Mouse (Mus musculus) forebrain, embryonic 15.5 days (tissue): ENCODE results near the gene Ltbr. TPM values are rescaled to one million over a fixed set of nuclear protein-coding genes. Genes with fewer than 3 reads are reported as not detected.

Experiments
- ATAC-seq: fragments of 200-750 bp; cut with Nextera tagmentation; replicated peaks from 2 replicates; pipeline ENCODE4 v1.8.0; 2017; ENCODE audit warnings: mild to moderate bottlenecking, moderate TSS enrichment, moderate library complexity
- H3K27ac ChIP-seq: fragments of 300-500 bp; sonication (generic); replicated peaks from 2 replicates; pipeline ENCODE4 v1.5.1; 2015; ENCODE audit warnings: mild to moderate bottlenecking, inconsistent platforms
- H3K27me3 ChIP-seq: fragments of 300-500 bp; sonication (generic); 2 replicates; pipeline ENCODE4 v1.6.1; 2015; ENCODE audit warnings: inconsistent platforms
- H3K36me3 ChIP-seq: fragments of 300-500 bp; sonication (generic); 2 replicates; pipeline ENCODE4 v1.6.1; 2015; ENCODE audit warnings: mild to moderate bottlenecking, inconsistent platforms
- H3K4me1 ChIP-seq: fragments of 300-500 bp; sonication (generic); 2 replicates; pipeline ENCODE4 v1.6.1; 2015; ENCODE audit warnings: inconsistent platforms
- H3K4me2 ChIP-seq: fragments of 300-500 bp; sonication (generic); replicated peaks from 2 replicates; pipeline ENCODE4 v1.6.1; 2015; ENCODE audit warnings: mild to moderate bottlenecking, inconsistent platforms
- H3K4me3 ChIP-seq: fragments of 300-500 bp; sonication (generic); 2 replicates; pipeline ENCODE4 v1.5.1; 2015; ENCODE audit warnings: mild to moderate bottlenecking, inconsistent platforms
- H3K9ac ChIP-seq: fragments of 300-500 bp; sonication (generic); replicated peaks from 2 replicates; pipeline ENCODE4 v1.6.1; 2015; ENCODE audit warnings: mild to moderate bottlenecking, inconsistent platforms
- H3K9me3 ChIP-seq: fragments of 300-500 bp; sonication (generic); 2 replicates; pipeline ENCODE4 v1.6.1; 2016; ENCODE audit warnings: inconsistent platforms
- WGBS: fragments of 180-500 bp; shearing (Covaris S2); methylation state at CpG from one replicate; pipeline ENCODE4 v1.1.7; 2015; ENCODE audit warnings: mixed read lengths; 5-methylcytosine and 5-hydroxymethylcytosine counted together
- polyA plus RNA-seq: library from polyadenylated mRNA; unstranded; fragments of >200 nt; fragmentation: Nextera tagmentation; extraction: Ambion mirVana; gene quantifications from 2 replicates; pipeline ENCODE4 v1.2.1, GENCODE M21; 2015

Ltbr gene
- polyA plus RNA-seq, 1 experiment from 2014 or later = 11.5 TPM

DNA sequence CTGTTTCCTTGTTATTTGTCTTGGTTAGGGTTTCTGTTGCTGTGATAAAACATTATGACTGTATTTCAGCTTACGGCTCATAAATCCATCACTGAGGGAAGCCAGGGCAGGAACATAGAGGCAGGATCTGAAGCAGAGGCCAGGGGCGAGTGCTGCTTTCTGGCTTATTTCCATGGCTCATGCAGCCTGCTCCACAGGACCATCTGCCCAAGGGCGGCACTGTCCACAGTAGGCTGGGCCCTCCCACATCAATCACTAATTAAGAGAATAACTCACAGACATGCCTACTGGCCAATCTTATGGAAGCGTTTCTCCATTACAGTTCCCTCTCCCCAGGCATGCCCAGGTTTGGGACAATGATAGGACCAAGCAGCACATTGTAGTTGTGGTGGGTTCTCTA, 10.4 kb downstream of the Ltbr start:
- no peaks in the 10 kb centered on the region for H3K9me3 ChIP-seq
- 73% methylated on average over 4 of the region's 4 CpGs for WGBS
- ATAC-seq = no peak
- no peak overlapping the region for H3K4me3 ChIP-seq
- H3K27me3 ChIP-seq = no peaks in the 10 kb centered on the region
- no peaks in the 10 kb centered on the region for H3K4me1 ChIP-seq
- no peak overlapping the region for H3K27ac ChIP-seq
- no peak overlapping the region for H3K4me2 ChIP-seq
- H3K36me3 ChIP-seq = no peaks in the 10 kb centered on the region
- H3K9ac ChIP-seq = no peak overlapping the region

DNA sequence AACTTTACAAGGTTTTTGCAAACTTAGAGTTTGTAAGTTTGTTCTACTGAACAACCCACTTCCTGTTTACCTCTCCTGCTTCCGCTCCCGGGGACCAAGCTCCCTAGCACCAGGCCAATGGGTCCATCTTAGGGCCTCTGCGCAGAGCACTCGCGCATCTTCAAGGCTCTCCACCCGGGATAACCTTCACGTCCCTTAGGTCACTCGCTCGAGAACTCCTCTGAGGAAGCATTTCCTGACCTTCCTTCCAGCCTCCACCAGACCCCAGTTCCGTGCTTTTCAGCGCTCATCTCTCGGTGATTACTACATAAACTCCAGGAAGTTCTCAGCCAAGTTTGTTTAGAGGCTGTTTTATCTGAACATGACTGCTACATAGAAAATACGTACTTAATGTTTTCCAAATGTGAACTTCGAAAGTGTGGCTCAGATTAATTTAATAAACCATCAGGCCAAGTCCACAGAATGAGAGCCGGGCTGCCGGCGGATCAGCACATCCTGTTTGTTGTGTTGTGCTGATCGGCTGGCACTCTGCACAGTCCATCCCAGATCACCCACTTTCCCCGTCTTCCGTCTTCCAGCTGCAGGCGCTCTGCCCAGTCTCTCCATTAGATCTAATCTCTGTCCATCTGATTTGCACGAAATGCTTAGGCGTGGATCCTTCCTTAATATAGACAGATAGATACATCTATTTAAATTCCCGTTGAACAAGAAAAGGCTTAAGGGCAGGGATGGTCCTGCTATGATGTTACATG, 11.3 kb downstream of the Ltbr start:
- Histone ChIP-seq H3K9me3 (no peaks in the 10 kb centered on the region), H3K27ac (no peak overlapping the region), H3K27me3 (no peaks in the 10 kb centered on the region), H3K4me3 (no peak overlapping the region), H3K4me2 (no peak overlapping the region), H3K9ac (no peak overlapping the region), H3K4me1 (no peaks in the 10 kb centered on the region), H3K36me3 (no peaks in the 10 kb centered on the region)
- ATAC-seq = no peak
- WGBS = 88% methylated on average over 24 of the region's 24 CpGs

GRCm38 (mm10) chr6:125300982-125301381, 12.7 kb downstream of the Ltbr start:
- H3K4me2 ChIP-seq = no peak overlapping the region
- ATAC-seq = no peak
- no peak overlapping the region for H3K27ac ChIP-seq
- WGBS = 82% methylated on average over 1 of the region's 1 CpGs
- no peaks in the 10 kb centered on the region for H3K4me1 ChIP-seq
- H3K9ac ChIP-seq = no peak overlapping the region
- H3K9me3 ChIP-seq = no peaks in the 10 kb centered on the region
- H3K36me3 ChIP-seq = no peaks in the 10 kb centered on the region
- no peaks in the 10 kb centered on the region for H3K27me3 ChIP-seq
- H3K4me3 ChIP-seq = no peak overlapping the region

GRCm38 (mm10) chr6:125297149-125297820, 16.4 kb downstream of the Ltbr start:
- Histone ChIP-seq H3K4me3 (no peak overlapping the region), H3K4me1 (no peaks in the 10 kb centered on the region), H3K4me2 (no peak overlapping the region), H3K27me3 (no peaks in the 10 kb centered on the region), H3K9ac (no peak overlapping the region), H3K27ac (no peak overlapping the region), H3K36me3 (no peaks in the 10 kb centered on the region), H3K9me3 (no peaks in the 10 kb centered on the region)
- ATAC-seq = no peak
- 76% methylated on average over 5 of the region's 5 CpGs for WGBS

DNA sequence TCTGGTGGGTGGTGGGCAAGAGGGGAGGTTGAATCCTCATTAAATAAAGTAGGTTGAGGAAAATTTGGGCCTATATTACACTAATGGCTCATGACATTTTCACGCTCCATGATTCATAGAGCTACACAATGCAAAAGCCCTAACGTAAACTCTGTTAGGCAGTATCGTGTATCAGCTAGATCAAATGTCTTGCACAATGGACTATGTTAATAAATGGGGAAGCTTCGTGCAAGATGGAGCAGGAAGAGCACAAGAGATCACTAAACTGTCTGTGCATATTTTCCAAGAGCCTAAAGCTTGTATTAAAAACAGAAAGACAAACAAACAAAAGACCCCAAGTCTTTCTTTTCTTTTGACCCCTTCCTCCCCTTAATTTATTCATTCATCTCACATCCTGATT, 19.6 kb downstream of the Ltbr start:
- Histone ChIP-seq H3K27ac (no peak overlapping the region), H3K4me3 (no peak overlapping the region), H3K9me3 (no peaks in the 10 kb centered on the region), H3K27me3 (no peaks in the 10 kb centered on the region), H3K36me3 (no peaks in the 10 kb centered on the region), H3K4me1 (no peaks in the 10 kb centered on the region), H3K4me2 (no peak overlapping the region), H3K9ac (no peak overlapping the region)
- 88% methylated on average over 4 of the region's 4 CpGs for WGBS
- ATAC-seq = no peak

GRCm38 (mm10) chr6:125292256-125292655, 21.4 kb downstream of the Ltbr start:
- Histone ChIP-seq H3K27ac (no peak overlapping the region), H3K36me3 (no peaks in the 10 kb centered on the region), H3K4me1 (no peaks in the 10 kb centered on the region), H3K4me3 (no peak overlapping the region), H3K9ac (no peak overlapping the region), H3K4me2 (no peak overlapping the region), H3K27me3 (no peaks in the 10 kb centered on the region), H3K9me3 (no peaks in the 10 kb centered on the region)
- no peak for ATAC-seq
- WGBS = 92% methylated on average over 7 of the region's 7 CpGs

DNA sequence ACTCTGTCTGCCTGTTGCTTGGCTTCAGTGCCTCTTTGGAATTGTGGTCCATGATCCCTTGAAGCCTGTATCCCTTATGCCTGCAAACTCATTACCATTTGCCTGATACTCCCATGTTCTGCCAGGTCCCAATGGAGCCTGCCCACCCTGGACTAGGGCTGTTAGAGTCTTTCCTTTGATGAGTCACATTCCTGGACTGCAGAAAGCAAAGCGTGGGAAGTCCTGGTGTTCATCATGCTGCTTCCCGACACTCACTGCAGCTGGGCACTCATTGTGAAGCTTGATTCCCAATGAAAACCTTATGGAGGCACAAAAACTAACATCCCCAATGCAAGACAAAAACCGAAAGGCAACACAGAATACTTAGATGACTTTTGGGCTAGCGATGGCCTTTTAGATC, 22.4 kb downstream of the Ltbr start:
- Histone ChIP-seq H3K27ac (no peak overlapping the region), H3K4me2 (no peak overlapping the region), H3K4me3 (no peak overlapping the region), H3K4me1 (0 out of 2 replicates have a peak, but pooled peaks cover 2% of the 10 kb centered on the region), H3K36me3 (no peaks in the 10 kb centered on the region), H3K9ac (no peak overlapping the region), H3K9me3 (no peaks in the 10 kb centered on the region), H3K27me3 (no peaks in the 10 kb centered on the region)
- no peak for ATAC-seq
- WGBS = 89% methylated on average over 4 of the region's 4 CpGs

GRCm38 (mm10) chr6:125288730-125289129, 25.0 kb downstream of the Ltbr start:
- Histone ChIP-seq H3K9me3 (no peaks in the 10 kb centered on the region), H3K4me3 (no peak overlapping the region), H3K27ac (no peak overlapping the region), H3K36me3 (no peaks in the 10 kb centered on the region), H3K4me2 (no peak overlapping the region), H3K27me3 (no peaks in the 10 kb centered on the region), H3K4me1 (0 out of 2 replicates have a peak, but pooled peaks cover 4% of the 10 kb centered on the region), H3K9ac (no peak overlapping the region)
- WGBS = 86% methylated on average over 5 of the region's 5 CpGs
- no peak for ATAC-seq

- Histone ChIP-seq H3K36me3 (no peaks in the 10 kb centered on the region), H3K9ac (no peak overlapping the region), H3K27ac (no peak overlapping the region), H3K4me3 (no peak overlapping the region), H3K9me3 (no peaks in the 10 kb centered on the region), H3K4me1 (0 out of 2 replicates have a peak, but pooled peaks cover 4% of the 10 kb centered on the region), H3K4me2 (no peak overlapping the region), H3K27me3 (no peaks in the 10 kb centered on the region)
- 85% methylated on average over 4 of the region's 4 CpGs for WGBS
- no peak for ATAC-seq
Measured at GRCm38 (mm10) chr6:125286944-125287343, 26.7 kb downstream of the Ltbr start.

DNA sequence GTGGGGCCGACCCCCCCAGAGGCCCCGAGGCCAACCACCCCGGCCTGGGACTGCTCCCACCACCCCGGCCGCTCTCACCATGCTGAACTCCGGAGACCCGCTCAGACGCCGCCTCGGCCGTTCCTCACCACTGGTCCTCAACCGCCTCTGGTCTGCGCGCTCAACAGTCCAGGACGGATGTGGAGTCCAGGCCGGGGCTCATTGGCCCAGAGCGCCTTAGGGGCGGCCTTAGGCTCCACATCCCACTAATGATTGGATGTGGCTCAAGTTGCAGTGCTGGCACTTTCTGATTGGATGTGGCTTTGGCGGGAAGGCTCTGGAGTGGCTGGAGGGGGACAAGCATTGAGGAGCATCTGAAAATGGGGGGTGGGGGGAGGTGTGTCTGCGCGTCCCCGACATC, 27.8 kb downstream of the Ltbr start, which contains the start of gene Tuba3a:
Gene Tuba3a (minus strand): TSS at position 153 of the 400 bp plus-strand sequence.
- no peak for ATAC-seq
- Histone ChIP-seq H3K27me3 (no peaks in the 10 kb centered on the region), H3K9me3 (no peaks in the 10 kb centered on the region)

DNA sequence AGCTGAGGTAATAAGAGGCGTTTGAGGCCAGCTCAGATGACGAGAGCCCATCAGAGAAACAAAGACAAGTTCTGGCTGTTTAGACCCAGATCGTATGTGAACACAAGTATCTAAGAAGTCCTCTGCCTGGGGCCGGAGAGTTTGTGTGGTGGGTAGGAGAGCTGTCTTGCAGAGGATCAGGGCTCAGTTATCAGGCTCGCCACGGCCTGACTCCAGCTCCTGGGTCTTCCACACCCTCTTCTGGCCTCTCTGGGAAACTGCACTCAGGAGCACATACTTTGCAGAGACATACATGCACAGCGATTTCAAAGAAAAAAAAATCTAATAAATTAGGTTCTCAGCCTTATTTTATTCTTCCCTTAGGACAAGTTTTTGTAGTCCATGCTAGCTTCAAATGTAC, 28.9 kb downstream of the Ltbr start:
- H3K4me3 ChIP-seq = no peak overlapping the region
- no peaks in the 10 kb centered on the region for H3K9me3 ChIP-seq
- WGBS = 88% methylated on average over 7 of the region's 7 CpGs

More for the DNA sequence above, 27.8 kb downstream of the Ltbr start, which contains the start of gene Tuba3a:
- Histone ChIP-seq H3K36me3 (no peaks in the 10 kb centered on the region), H3K4me1 (0 out of 2 replicates have a peak, but pooled peaks cover 4% of the 10 kb centered on the region), H3K9ac (no peak within 1 kb of the TSS), H3K4me3 (no peak within 1 kb of the TSS), H3K27ac (no peak within 1 kb of the TSS), H3K4me2 (no peak within 1 kb of the TSS)
- 96% methylated on average over 21 of the region's 22 CpGs for WGBS

GRCm38 (mm10) chr6:125284250-125284649, 29.4 kb downstream of the Ltbr start:
- H3K27me3 ChIP-seq = no peaks in the 10 kb centered on the region
- no peaks in the 10 kb centered on the region for H3K9me3 ChIP-seq
- H3K4me2 ChIP-seq = no peak overlapping the region
- 0 out of 2 replicates have a peak, but pooled peaks cover 4% of the 10 kb centered on the region for H3K4me1 ChIP-seq
- no peak overlapping the region for H3K27ac ChIP-seq
- no peaks in the 10 kb centered on the region for H3K36me3 ChIP-seq
- H3K4me3 ChIP-seq = no peak overlapping the region
- H3K9ac ChIP-seq = no peak overlapping the region
- WGBS = 49% methylated on average over 8 of the region's 8 CpGs
- ATAC-seq = no peak

More for the DNA sequence above, 28.9 kb downstream of the Ltbr start:
- 0 out of 2 replicates have a peak, but pooled peaks cover 4% of the 10 kb centered on the region for H3K4me1 ChIP-seq
- H3K4me2 ChIP-seq = no peak overlapping the region
- H3K36me3 ChIP-seq = no peaks in the 10 kb centered on the region
- no peaks in the 10 kb centered on the region for H3K27me3 ChIP-seq
- ATAC-seq = no peak
- H3K27ac ChIP-seq = no peak overlapping the region
- no peak overlapping the region for H3K9ac ChIP-seq
